11 mouse cellular contexts compared by ENCODE assay signal in the genomic region with DNA sequence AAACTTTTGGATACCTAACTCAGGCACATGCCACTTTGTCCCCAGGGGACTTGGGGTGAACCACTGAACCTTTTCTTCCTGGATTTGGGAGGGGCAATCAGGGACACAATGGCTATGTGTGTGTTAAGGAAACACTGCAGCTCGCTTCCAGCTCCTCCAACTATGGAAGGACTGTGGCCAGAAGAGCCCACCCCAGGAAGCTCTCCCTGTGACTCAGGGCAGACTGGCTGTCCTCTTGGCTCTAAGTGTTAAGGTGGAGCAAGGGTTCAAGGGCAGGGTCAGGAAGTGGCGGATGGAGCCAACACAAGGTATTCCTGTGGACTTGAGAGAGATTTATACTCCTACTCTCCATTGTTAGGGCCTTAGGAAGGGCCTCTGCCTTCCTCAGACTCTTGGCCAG.
DNase-seq lines count a peak whose midpoint lies in the region; ATAC-seq lines count a peak whose summit lies in the region.
"Had no signal": no experiment of that assay in that cellular context is flagged by ENCODE, and none has a peak within 500 bp of the region (broad histone marks: within the 10 kb centered on the region; RNA-seq: fewer than 3 reads in every experiment).

No protein-coding gene starts in this region.

- H3K4me1 ChIP-seq in heart, embryonic 11.5 days (ENCODE audit: control insufficient read depth, insufficient read depth, low read length): no peaks in the 10 kb centered on the region
- no peaks in the 10 kb centered on the region; the same call in 1 of the 2 replicates for H3K4me1 ChIP-seq in heart, embryonic 16.5 days (ENCODE audit: control insufficient read depth, insufficient read depth, low read length)
- peaks cover 22% of the 10 kb centered on the region for H3K4me1 ChIP-seq in limb, embryonic 10.5 days
- peaks cover 33% of the 10 kb centered on the region for H3K4me1 ChIP-seq in forebrain, embryonic 15.5 days

- H3K9me3 ChIP-seq in heart, embryonic 11.5 days (replicated peaks; ENCODE audit: control insufficient read depth, low read length): no peaks in the 10 kb centered on the region
- no peaks in the 10 kb centered on the region for H3K9me3 ChIP-seq in heart, embryonic 16.5 days (replicated peaks; ENCODE audit: control insufficient read depth, low read length)
- H3K9me3 ChIP-seq in limb, embryonic 10.5 days (replicated peaks): no peaks in the 10 kb centered on the region
- no peaks in the 10 kb centered on the region for H3K9me3 ChIP-seq in forebrain, embryonic 15.5 days

- no peak overlapping the region for H3K4me2 ChIP-seq in heart, embryonic 11.5 days
- H3K4me2 ChIP-seq in heart, embryonic 16.5 days (ENCODE audit: low read depth, low read length): no peak overlapping the region
- no peak overlapping the region for H3K4me2 ChIP-seq in forebrain, embryonic 15.5 days (replicated peaks)

- H3K9ac ChIP-seq in heart, embryonic 11.5 days (ENCODE audit: low read depth, low read length): no peak overlapping the region
- H3K9ac ChIP-seq in heart, embryonic 16.5 days (ENCODE audit: low read length): no peak overlapping the region
- H3K9ac ChIP-seq in forebrain, embryonic 15.5 days (replicated peaks): no peak overlapping the region
- H3K9ac ChIP-seq: forebrain, postnatal 0 days had no signal

- no peaks in the 10 kb centered on the region for H3K27me3 ChIP-seq in heart, embryonic 11.5 days (ENCODE audit: control insufficient read depth, insufficient read depth, low read length)
- H3K27me3 ChIP-seq in heart, embryonic 16.5 days (ENCODE audit: control insufficient read depth, insufficient read depth, low read length): no peaks in the 10 kb centered on the region
- H3K27me3 ChIP-seq in limb, embryonic 10.5 days (ENCODE audit: low read depth, poor library complexity, severe bottlenecking): no peaks in the 10 kb centered on the region
- 0 out of 2 replicates have a peak, but pooled peaks cover 3% of the 10 kb centered on the region for H3K27me3 ChIP-seq in forebrain, embryonic 15.5 days

- H3K4me3 ChIP-seq in heart, embryonic 11.5 days (ENCODE audit: low read depth, low read length): no peak overlapping the region
- H3K4me3 ChIP-seq in heart, embryonic 16.5 days (ENCODE audit: low read length): no peak overlapping the region
- H3K4me3 ChIP-seq in limb, embryonic 10.5 days: no peak overlapping the region
- no peak overlapping the region for H3K4me3 ChIP-seq in forebrain, embryonic 15.5 days

- no peak overlapping the region for H3K27ac ChIP-seq in heart, embryonic 11.5 days (ENCODE audit: low read depth, low read length)
- H3K27ac ChIP-seq in heart, embryonic 16.5 days (ENCODE audit: low read length): no peak overlapping the region
- peak overlapping the region; percentile 46 for H3K27ac ChIP-seq in limb, embryonic 10.5 days
- no peak overlapping the region for H3K27ac ChIP-seq in forebrain, embryonic 15.5 days (replicated peaks)

- WGBS in heart, embryonic 11.5 days (ENCODE audit: insufficient replicate concordance): 64% methylated on average over 2 of the region's 2 CpGs
- 69% methylated on average over 2 of the region's 2 CpGs for WGBS in heart, embryonic 16.5 days
- WGBS in limb, embryonic 10.5 days: 52% methylated on average over 2 of the region's 2 CpGs
- 57% methylated on average over 2 of the region's 2 CpGs for WGBS in forebrain, embryonic 15.5 days

- peak; percentile 64 to 85 for DNase-seq in heart, adult 18-20 months
- DNase-seq in adrenal gland, adult 18-20 months (ENCODE audit: low spot score in 2 of 2): peak; percentile 12 to 37
- DNase-seq in limb, embryonic 10.5 days (ENCODE audit: low spot score): no peak
- DNase-seq in right cerebral cortex, postnatal 36 days (ENCODE audit: low spot score in 2 of 2): no peak
- no peak for DNase-seq in cerebellum, postnatal 25 days
- DNase-seq: forebrain, postnatal 0 days; left cerebral cortex, postnatal 4 days had no signal

- H3K36me3 ChIP-seq in heart, embryonic 11.5 days (ENCODE audit: control insufficient read depth, insufficient read depth, low read length): no peaks in the 10 kb centered on the region
- H3K36me3 ChIP-seq in heart, embryonic 16.5 days (ENCODE audit: control insufficient read depth, insufficient read depth): no peaks in the 10 kb centered on the region
- no peaks in the 10 kb centered on the region for H3K36me3 ChIP-seq in limb, embryonic 10.5 days
- no peaks in the 10 kb centered on the region for H3K36me3 ChIP-seq in forebrain, embryonic 15.5 days

- no peak for ATAC-seq in heart, embryonic 11.5 days (replicated peaks; ENCODE audit: insufficient number of reproducible peaks, low FRiP score, low TSS enrichment)
- peak; percentile 37; the same call in 1 of the 2 replicates for ATAC-seq in heart, embryonic 16.5 days (replicated peaks; ENCODE audit: extremely low read depth, insufficient read depth, low FRiP score)
- ATAC-seq in forebrain, embryonic 15.5 days (replicated peaks): no peak
- ATAC-seq: forebrain, postnatal 0 days; intestine, postnatal 0 days had no signal

Comparison
In these comparisons a context has a peak if more than half of its experiments do, and no peak if none do; other contexts are left out.
1. DNase-seq: peak in heart, adult 18-20 months (2 of 2) and adrenal gland, adult 18-20 months (2 of 2); none in limb, embryonic 10.5 days (single experiment), right cerebral cortex, postnatal 36 days (0 of 2) and cerebellum, postnatal 25 days (0 of 2).